Mouse (Mus musculus) ES-E14 (cell line): ENCODE results near the gene C1ra. TPM values are rescaled to one million over a fixed set of nuclear protein-coding genes. Genes with fewer than 3 reads are reported as not detected.

ENCODE experiments used
- DNase-seq: peaks from one replicate; pipeline ENCODE4 v3.0.0-alpha.2; 2013; ENCODE audit warnings: low read depth, low spot score
- H3K27ac ChIP-seq: 2 replicates; pipeline ENCODE4 v1.5.1; 2012; ENCODE audit warnings: low read depth, mild to moderate bottlenecking, low read length, moderate library complexity, mixed read lengths; ENCODE audit not compliant: poor library complexity, insufficient read depth, severe bottlenecking
- H3K36me3 ChIP-seq: 2 replicates; pipeline ENCODE4 v1.6.1; 2012; ENCODE audit warnings: mild to moderate bottlenecking, low read length, moderate library complexity, mixed read lengths; ENCODE audit not compliant: control insufficient read depth, poor library complexity, insufficient read depth, severe bottlenecking
- H3K4me1 ChIP-seq, 2 experiments: fragments of 150-350 bp in 1 of 2; sonication (generic) in 1 of 2; 2 replicates each; pipeline ENCODE4 v1.6.1; 2012; ENCODE audit warnings: low read length in 2 of 2, mild to moderate bottlenecking in 1 of 2, mixed read lengths in 1 of 2; ENCODE audit not compliant: control insufficient read depth in 2 of 2, insufficient read depth in 2 of 2, poor library complexity in 1 of 2
- H3K4me3 ChIP-seq, 2 experiments: fragments of 150-350 bp in 1 of 2; sonication (generic) in 1 of 2; 2 replicates each; pipeline ENCODE4 v1.5.1; 2012; ENCODE audit warnings: low read length in 2 of 2, low read depth in 1 of 2, mild to moderate bottlenecking in 1 of 2, mixed read lengths in 1 of 2; ENCODE audit not compliant: insufficient read depth in 1 of 2, poor library complexity in 1 of 2, severe bottlenecking in 1 of 2
- H3K9ac ChIP-seq: 2 replicates; pipeline ENCODE4 v1.6.1; 2012; ENCODE audit warnings: low read depth, mild to moderate bottlenecking, low read length, mixed read lengths; ENCODE audit not compliant: poor library complexity, insufficient read depth, severe bottlenecking
- H3K9me3 ChIP-seq: fragments of 150-350 bp; sonication (generic); 2 replicates; pipeline ENCODE4 v1.6.1; 2012; ENCODE audit warnings: low read depth, mild to moderate bottlenecking, low read length; ENCODE audit not compliant: control insufficient read depth, insufficient read depth
- CHD2 ChIP-seq: IDR thresholded peaks from 2 replicates; pipeline ENCODE4 v1.6.1; 2014; ENCODE audit warnings: mild to moderate bottlenecking, low read depth, low read length, inconsistent platforms
- HCFC1 ChIP-seq: IDR thresholded peaks from 2 replicates; pipeline ENCODE4 v1.6.1; 2012; ENCODE audit warnings: low read length, inconsistent platforms, borderline replicate concordance; ENCODE audit not compliant: insufficient read depth
- MAFK ChIP-seq: IDR thresholded peaks from 2 replicates; pipeline ENCODE4 v1.6.1; 2014; ENCODE audit warnings: mild to moderate bottlenecking, low read depth, low read length, inconsistent platforms; ENCODE audit not compliant: insufficient read depth
- ZC3H11A ChIP-seq: IDR thresholded peaks from 2 replicates; pipeline ENCODE4 v1.6.1; 2012; ENCODE audit warnings: low read depth, mild to moderate bottlenecking, inconsistent platforms, low read length, borderline replicate concordance
- ZNF384 ChIP-seq: IDR thresholded peaks from 2 replicates; pipeline ENCODE4 v1.6.1; 2012; ENCODE audit warnings: low read depth, low read length, inconsistent platforms
- in situ Hi-C, 2 experiments: fragments of 600-800 bp; cut with MboI; formaldehyde crosslinking; loops; one replicate each; pipeline ENCODE4 v1.15.1; 2025; ENCODE audit warnings: low sequenced_read_pairs in 2 of 2, inconsistent platforms in 1 of 2; ENCODE audit not compliant: unreplicated experiment in 2 of 2
- total RNA-seq: library from RNA; depleted of rRNA; stranded (reverse); fragments of 300-350 nt; gene quantifications from 2 replicates; pipeline ENCODE4 v1.2.3, GENCODE M21; 2012

Gene C1ra
- total RNA-seq, 1 experiment = 0.31 TPM

DNA sequence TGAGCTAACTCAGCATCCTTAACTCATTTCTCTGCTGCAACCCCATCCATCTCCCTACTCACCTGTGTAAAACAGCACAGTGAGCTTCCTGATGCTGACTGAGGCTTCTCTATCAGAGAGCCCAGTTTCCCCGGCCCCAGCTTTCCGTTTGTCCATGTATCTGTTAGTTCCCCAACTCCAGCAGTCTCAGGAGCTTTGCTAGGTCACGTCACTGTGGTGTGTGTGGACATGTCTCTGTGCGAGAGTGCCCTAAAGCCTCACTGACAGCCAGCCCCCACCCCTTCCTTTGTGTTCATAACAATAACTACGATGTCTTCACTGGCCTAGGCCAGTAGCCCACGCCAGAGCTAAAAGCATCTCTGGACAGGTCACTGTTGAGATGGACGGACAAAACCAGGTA, 36.0 kb upstream of the C1ra start:
- Histone ChIP-seq H3K9ac (peak overlapping the region; percentile 94), H3K4me1 (peaks cover 4 to 21% of the 10 kb centered on the region in 2 experiments), H3K9me3 (no peaks in the 10 kb centered on the region), H3K27ac (peak overlapping the region; percentile 83), H3K36me3 (peaks cover 11% of the 10 kb centered on the region), H3K4me3 (peak overlapping the region; percentile 37 to 83)
- no peak for DNase-seq
- no peak for TF ChIP-seq CHD2
- TF ChIP-seq ZC3H11A = no peak
- no peak for TF ChIP-seq ZNF384
- TF ChIP-seq MAFK = no peak
- TF ChIP-seq HCFC1 = no peak
- in situ Hi-C loops = no loop called here

DNA sequence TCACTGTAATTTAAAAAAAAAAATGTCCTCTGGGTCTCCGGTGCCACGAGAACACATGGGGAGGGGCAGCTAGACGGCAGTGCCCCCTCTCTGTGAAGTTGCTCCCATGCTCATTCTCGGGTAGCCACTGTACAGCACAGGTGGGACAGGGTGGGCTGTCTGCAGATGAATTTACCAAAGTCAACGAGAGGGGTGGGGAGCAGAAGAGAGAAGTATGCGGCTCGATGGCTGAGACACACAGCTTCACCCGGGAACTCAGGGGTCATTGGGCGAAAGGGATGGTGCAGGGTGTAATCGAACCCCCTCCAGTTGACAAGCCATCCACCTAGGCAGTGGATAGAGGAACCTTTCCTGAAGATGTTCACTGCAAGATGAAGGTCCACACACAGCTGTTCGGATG, 35.4 kb upstream of the C1ra start:
- in situ Hi-C loops = no loop called here
- Histone ChIP-seq H3K4me3 (peak overlapping the region; percentile 18 to 83; a peak in 3 of 4 replicates), H3K4me1 (peaks cover 4 to 23% of the 10 kb centered on the region in 2 experiments), H3K36me3 (peaks cover 11% of the 10 kb centered on the region), H3K9ac (peak overlapping the region; percentile 94), H3K27ac (peak overlapping the region; percentile 83), H3K9me3 (no peaks in the 10 kb centered on the region)
- TF ChIP-seq ZNF384 (no peak; the same call in 1 of the 2 replicates), MAFK (no peak), ZC3H11A (no peak), HCFC1 (no peak), CHD2 (no peak)
- DNase-seq = no peak

DNA sequence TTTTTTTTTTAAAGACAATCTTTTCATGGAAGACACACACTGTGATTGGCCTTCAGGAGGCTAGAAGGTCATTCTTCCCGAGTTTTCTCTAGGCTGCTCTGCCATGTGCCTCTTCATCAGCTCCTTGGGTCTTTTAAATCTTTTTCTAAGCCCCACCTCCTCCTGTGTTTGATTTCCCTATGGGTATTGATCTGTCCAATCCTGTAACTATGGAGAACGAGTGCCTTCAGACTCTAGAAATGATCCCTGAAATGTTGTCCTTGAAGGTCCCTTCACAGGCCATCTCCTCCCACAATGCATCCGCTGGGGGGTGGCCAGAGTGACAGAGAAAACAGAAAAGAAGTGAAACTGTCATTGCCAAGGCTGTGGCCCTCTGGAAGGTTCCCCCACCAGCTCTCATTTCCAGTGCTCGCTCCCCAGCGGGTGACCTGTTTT, 35.0 kb upstream of the C1ra start:
- no peaks in the 10 kb centered on the region for H3K9me3 ChIP-seq
- H3K9ac ChIP-seq = peak overlapping the region; percentile 94
- H3K4me3 ChIP-seq = peak overlapping the region in 1 of 2 experiments; percentile 83; a peak in 1 of 4 replicates
- DNase-seq = no peak
- peak overlapping the region; percentile 83 for H3K27ac ChIP-seq
- no peak for TF ChIP-seq MAFK
- no peak for TF ChIP-seq ZC3H11A
- no peak for TF ChIP-seq HCFC1
- no peak for TF ChIP-seq CHD2
- peaks cover 11% of the 10 kb centered on the region for H3K36me3 ChIP-seq
- in situ Hi-C loops = no loop called here
- H3K4me1 ChIP-seq = peaks cover 4 to 23% of the 10 kb centered on the region in 2 experiments

DNA sequence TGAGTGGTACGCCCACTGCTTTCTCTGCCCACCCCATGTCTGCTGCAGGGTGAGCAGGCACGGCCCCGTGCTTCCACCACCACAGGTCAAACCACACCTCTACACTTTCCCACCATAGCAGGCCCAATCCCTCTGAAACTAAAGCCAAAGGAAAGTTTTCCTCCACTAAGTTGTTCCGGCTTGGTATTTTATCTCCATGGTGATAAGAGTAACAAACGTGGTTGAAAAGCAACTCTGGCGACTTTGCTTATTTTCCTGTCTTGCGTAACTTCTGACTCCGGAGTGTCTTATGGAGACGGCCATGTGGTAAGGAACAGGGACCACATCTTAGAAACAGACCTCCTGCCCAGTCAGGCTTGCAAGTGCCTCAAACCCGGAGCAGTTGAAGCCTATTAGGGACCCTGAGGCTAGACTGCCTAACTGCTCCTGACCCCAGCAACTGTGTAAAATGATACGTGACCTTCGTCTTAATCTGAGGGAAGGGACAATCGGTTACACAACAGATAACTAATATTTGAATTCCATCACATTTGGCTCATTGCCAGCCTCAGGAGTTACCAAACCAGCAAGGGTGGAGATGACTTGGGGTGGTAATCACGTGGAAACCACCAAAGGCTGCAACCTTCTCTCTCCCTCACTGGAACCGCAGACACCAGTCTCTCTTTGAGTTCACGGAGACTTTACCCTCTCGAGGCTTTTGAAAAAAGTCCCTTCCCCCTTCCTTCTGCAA, 34.1 kb upstream of the C1ra start:
- Histone ChIP-seq H3K36me3 (peaks cover 11% of the 10 kb centered on the region), H3K4me3 (peak overlapping the region in 1 of 2 experiments; percentile 83; a peak in 1 of 4 replicates), H3K9me3 (no peaks in the 10 kb centered on the region), H3K4me1 (peaks cover 1 to 23% of the 10 kb centered on the region in 2 experiments; a peak in 3 of 4 replicates), H3K9ac (peak overlapping the region; percentile 94), H3K27ac (peak overlapping the region; percentile 83)
- TF ChIP-seq ZNF384 (no peak), MAFK (no peak), HCFC1 (no peak)
- DNase-seq = no peak
- in situ Hi-C loops = no loop called here
